Mouse (Mus musculus) forebrain, embryonic 16.5 days (tissue): ENCODE measurements around the gene Ikzf1. TPM values are rescaled to one million over a fixed set of nuclear protein-coding genes. Genes with fewer than 3 reads are reported as not detected.

ENCODE experiments used
- ATAC-seq: fragments of 200-750 bp; cut with Nextera tagmentation; 2 replicates; pipeline ENCODE4 v1.8.0; 2017; ENCODE audit warnings: mild to moderate bottlenecking, moderate library complexity
- H3K27ac ChIP-seq: fragments of 300-500 bp; sonication (generic); 2 replicates; pipeline ENCODE4 v1.5.1; 2014; ENCODE audit warnings: low read length, control low read depth
- H3K27me3 ChIP-seq: fragments of 300-500 bp; sonication (generic); replicated peaks from 2 replicates; pipeline ENCODE4 v1.6.1; 2014; ENCODE audit warnings: low read length; ENCODE audit not compliant: control insufficient read depth, insufficient read depth
- H3K36me3 ChIP-seq: fragments of 300-500 bp; sonication (generic); 2 replicates; pipeline ENCODE4 v1.6.1; 2014; ENCODE audit not compliant: control insufficient read depth, insufficient read depth
- H3K4me1 ChIP-seq: fragments of 300-500 bp; sonication (generic); replicated peaks from 2 replicates; pipeline ENCODE4 v1.6.1; 2014; ENCODE audit warnings: low read length; ENCODE audit not compliant: control insufficient read depth, insufficient read depth
- H3K4me2 ChIP-seq: fragments of 300-500 bp; sonication (generic); 2 replicates; pipeline ENCODE4 v1.6.1; 2014; ENCODE audit warnings: mild to moderate bottlenecking, low read length, control low read depth
- H3K4me3 ChIP-seq: fragments of 300-500 bp; sonication (generic); replicated peaks from 2 replicates; pipeline ENCODE4 v1.5.1; 2014; ENCODE audit warnings: mild to moderate bottlenecking, low read length, control low read depth
- H3K9ac ChIP-seq: fragments of 300-500 bp; sonication (generic); replicated peaks from 2 replicates; pipeline ENCODE4 v1.6.1; 2014; ENCODE audit warnings: low read depth, low read length, control low read depth
- H3K9me3 ChIP-seq: fragments of 300-500 bp; sonication (generic); 2 replicates; pipeline ENCODE4 v1.6.1; 2016; ENCODE audit warnings: low read length; ENCODE audit not compliant: control insufficient read depth
- WGBS: fragments of 180-500 bp; shearing (Covaris S2); extraction: QIAGEN DNeasy Blood & Tissue Kit; methylation state at CpG from one replicate; pipeline ENCODE4 v1.1.7; 2014; 5-methylcytosine and 5-hydroxymethylcytosine counted together
- polyA plus RNA-seq: library from polyadenylated mRNA; unstranded; fragments of >200 nt; fragmentation: Nextera tagmentation; extraction: Ambion mirVana; gene quantifications from 2 replicates; pipeline ENCODE4 v1.2.1, GENCODE M21; 2015

The Ikzf1 gene
- polyA plus RNA-seq, 1 experiment from 2014 or later = 2.6 TPM

DNA sequence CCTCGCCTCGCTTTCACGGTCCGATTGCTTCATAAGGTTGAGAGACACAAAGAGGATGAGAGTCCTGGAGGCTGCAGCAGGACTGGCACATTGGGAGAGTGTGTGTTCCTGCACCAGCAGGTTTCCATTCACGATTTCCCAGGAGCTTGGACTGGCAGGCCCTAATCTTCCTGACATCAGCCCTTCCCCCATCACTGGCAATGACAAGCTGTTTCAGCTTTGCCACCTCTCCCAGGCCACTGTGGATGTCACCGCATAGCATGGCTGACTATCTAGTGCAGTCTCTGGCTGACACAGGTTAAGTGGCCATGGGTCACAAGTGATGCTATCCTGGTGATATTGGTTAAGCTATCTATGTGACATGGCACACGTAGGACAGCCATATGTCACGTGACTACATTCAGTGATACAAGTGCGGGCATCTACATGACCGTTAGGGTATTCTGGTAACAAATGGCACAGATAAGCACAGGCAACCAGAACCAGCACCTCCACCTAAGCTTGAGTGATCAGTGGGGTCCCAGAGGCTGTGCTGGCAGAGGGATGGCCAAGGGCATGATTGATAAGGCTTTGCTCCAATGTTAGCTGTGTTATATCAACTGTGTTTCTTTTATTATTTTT is 43.2 kb downstream of the Ikzf1 start:
- Histone ChIP-seq H3K4me1 (no peaks in the 10 kb centered on the region), H3K27ac (no peak overlapping the region), H3K27me3 (no peaks in the 10 kb centered on the region), H3K4me3 (no peak overlapping the region), H3K36me3 (no peaks in the 10 kb centered on the region), H3K9ac (no peak overlapping the region), H3K4me2 (no peak overlapping the region), H3K9me3 (no peaks in the 10 kb centered on the region)
- WGBS = 85% methylated on average over 10 of the region's 10 CpGs
- ATAC-seq = no peak

DNA sequence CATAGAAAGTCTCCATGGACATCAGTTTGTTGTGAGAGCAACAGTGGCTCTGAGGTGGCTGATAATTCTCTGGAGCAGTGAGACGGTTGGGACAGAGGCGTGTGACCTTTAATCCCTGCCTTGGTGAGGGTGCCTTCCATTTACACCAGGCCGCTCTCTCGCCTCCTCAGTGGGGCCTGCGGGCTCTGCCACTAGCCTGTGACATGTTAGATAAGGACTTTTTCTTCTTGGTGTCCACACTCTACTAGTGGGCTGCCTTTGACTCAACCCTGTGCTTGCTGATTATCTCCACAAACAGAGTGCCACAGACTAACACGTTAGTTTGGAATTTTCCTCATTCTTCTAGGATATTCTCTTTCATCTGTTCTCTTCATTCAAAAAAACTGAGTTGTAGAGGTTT is 44.4 kb downstream of the Ikzf1 start:
- no peak for ATAC-seq
- H3K4me1 ChIP-seq = no peaks in the 10 kb centered on the region
- H3K4me2 ChIP-seq = no peak overlapping the region
- no peaks in the 10 kb centered on the region for H3K9me3 ChIP-seq
- no peaks in the 10 kb centered on the region for H3K36me3 ChIP-seq
- no peak overlapping the region for H3K9ac ChIP-seq
- WGBS = 86% methylated on average over 6 of the region's 6 CpGs
- H3K4me3 ChIP-seq = no peak overlapping the region
- no peaks in the 10 kb centered on the region for H3K27me3 ChIP-seq
- no peak overlapping the region for H3K27ac ChIP-seq

GRCm38 (mm10) chr11:11730062-11730461 is 45.3 kb downstream of the Ikzf1 start:
- Histone ChIP-seq H3K4me1 (no peaks in the 10 kb centered on the region), H3K4me3 (no peak overlapping the region), H3K36me3 (no peaks in the 10 kb centered on the region), H3K9ac (no peak overlapping the region), H3K9me3 (no peaks in the 10 kb centered on the region), H3K27me3 (no peaks in the 10 kb centered on the region), H3K4me2 (no peak overlapping the region), H3K27ac (no peak overlapping the region)
- no peak for ATAC-seq
- WGBS = 82% methylated on average over 1 of the region's 1 CpGs

DNA sequence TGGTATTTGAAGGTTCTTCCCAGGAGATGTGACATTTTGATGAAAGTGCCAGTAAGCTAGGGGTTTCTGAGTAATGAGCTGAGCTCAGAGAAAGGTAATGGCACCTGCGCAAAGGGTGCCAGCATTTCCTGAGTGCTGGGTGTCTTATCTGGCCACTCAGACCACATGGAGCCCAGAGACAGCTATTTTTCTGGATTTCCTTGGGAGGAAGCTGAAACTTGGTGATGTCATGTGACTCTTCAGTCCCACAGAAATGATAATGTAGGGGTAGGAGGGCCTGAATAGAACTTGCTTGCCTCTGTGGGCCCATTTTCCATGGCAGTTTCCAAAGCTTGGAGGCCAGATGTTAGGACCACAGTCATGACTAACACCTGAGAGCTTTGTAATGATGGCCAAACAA is 46.9 kb downstream of the Ikzf1 start:
- Histone ChIP-seq H3K9me3 (no peaks in the 10 kb centered on the region), H3K4me1 (no peaks in the 10 kb centered on the region), H3K4me2 (no peak overlapping the region), H3K27me3 (no peaks in the 10 kb centered on the region), H3K9ac (no peak overlapping the region), H3K36me3 (no peaks in the 10 kb centered on the region), H3K4me3 (no peak overlapping the region), H3K27ac (no peak overlapping the region)
- WGBS = 97% methylated on average over 1 of the region's 1 CpGs
- ATAC-seq = no peak

GRCm38 (mm10) chr11:11732972-11733770 is 48.4 kb downstream of the Ikzf1 start:
- no peak overlapping the region for H3K4me3 ChIP-seq
- no peaks in the 10 kb centered on the region for H3K36me3 ChIP-seq
- WGBS = 81% methylated on average over 8 of the region's 8 CpGs

DNA sequence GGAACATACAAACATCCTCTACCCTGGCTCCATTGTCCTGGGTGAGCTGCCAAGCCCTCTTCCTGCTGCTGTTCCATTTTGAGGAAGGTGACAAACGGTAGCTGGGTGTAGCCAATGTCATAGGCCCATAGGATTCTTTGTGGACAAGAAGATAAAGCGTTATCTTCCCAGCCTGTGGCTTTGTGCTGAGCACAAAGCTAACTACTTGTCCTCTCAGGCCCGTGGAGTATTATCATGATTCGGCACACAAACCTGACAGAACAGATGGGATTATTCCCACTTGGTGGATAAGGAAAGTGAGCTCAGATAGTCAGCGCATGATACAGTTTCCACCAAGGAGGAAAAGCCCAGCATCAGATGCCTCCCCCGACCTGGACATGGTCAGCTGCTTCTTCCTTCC is 50.4 kb downstream of the Ikzf1 start:
- Histone ChIP-seq H3K9me3 (no peaks in the 10 kb centered on the region), H3K4me2 (no peak overlapping the region), H3K4me1 (no peaks in the 10 kb centered on the region), H3K36me3 (no peaks in the 10 kb centered on the region), H3K4me3 (no peak overlapping the region), H3K27me3 (no peaks in the 10 kb centered on the region), H3K9ac (no peak overlapping the region), H3K27ac (no peak overlapping the region)
- no peak for ATAC-seq
- WGBS = 91% methylated on average over 6 of the region's 6 CpGs

More at GRCm38 (mm10) chr11:11732972-11733770, 48.4 kb downstream of the Ikzf1 start:
- no peak overlapping the region for H3K27ac ChIP-seq
- no peaks in the 10 kb centered on the region for H3K27me3 ChIP-seq
- H3K4me2 ChIP-seq = no peak overlapping the region
- no peaks in the 10 kb centered on the region for H3K9me3 ChIP-seq
- ATAC-seq = no peak
- H3K9ac ChIP-seq = no peak overlapping the region
- H3K4me1 ChIP-seq = no peaks in the 10 kb centered on the region

- WGBS = 89% methylated on average over 4 of the region's 4 CpGs
- Histone ChIP-seq H3K9me3 (no peaks in the 10 kb centered on the region), H3K27me3 (no peaks in the 10 kb centered on the region), H3K4me2 (no peak overlapping the region), H3K9ac (no peak overlapping the region), H3K36me3 (no peaks in the 10 kb centered on the region), H3K4me1 (no peaks in the 10 kb centered on the region), H3K27ac (no peak overlapping the region), H3K4me3 (no peak overlapping the region)
- ATAC-seq = no peak
Observed at GRCm38 (mm10) chr11:11736948-11737347, 52.1 kb downstream of the Ikzf1 start.

- no peak overlapping the region for H3K9ac ChIP-seq
- no peak for ATAC-seq
Observed at GRCm38 (mm10) chr11:11737562-11737961, 52.8 kb downstream of the Ikzf1 start.

DNA sequence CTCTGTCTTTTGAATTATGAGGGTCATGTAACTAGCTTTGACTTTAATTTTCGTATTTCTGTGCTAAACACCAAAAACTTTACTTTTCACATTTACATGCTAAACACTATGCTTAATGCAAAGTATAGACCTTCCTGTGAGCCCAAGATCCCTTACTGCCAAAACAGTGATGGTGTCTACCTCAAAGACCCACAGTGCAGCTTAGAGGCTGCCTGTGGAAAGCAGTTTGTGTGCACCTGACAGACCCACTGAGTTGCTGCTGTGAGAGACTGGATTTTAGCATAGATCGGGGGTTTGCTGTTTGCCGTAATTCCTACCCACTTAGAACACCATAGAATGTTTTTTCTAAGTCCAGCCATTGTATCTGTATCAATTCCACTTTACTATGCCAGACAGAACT is 54.3 kb downstream of the Ikzf1 start:
- H3K9me3 ChIP-seq = no peaks in the 10 kb centered on the region
- H3K4me3 ChIP-seq = no peak overlapping the region
- H3K4me1 ChIP-seq = no peaks in the 10 kb centered on the region
- H3K36me3 ChIP-seq = no peaks in the 10 kb centered on the region
- no peak for ATAC-seq
- no peaks in the 10 kb centered on the region for H3K27me3 ChIP-seq
- no peak overlapping the region for H3K27ac ChIP-seq
- 91% methylated on average over 3 of the region's 3 CpGs for WGBS
- H3K4me2 ChIP-seq = no peak overlapping the region
- no peak overlapping the region for H3K9ac ChIP-seq

More at GRCm38 (mm10) chr11:11737562-11737961, 52.8 kb downstream of the Ikzf1 start:
- H3K4me3 ChIP-seq = no peak overlapping the region
- no peaks in the 10 kb centered on the region for H3K27me3 ChIP-seq
- H3K9me3 ChIP-seq = no peaks in the 10 kb centered on the region
- WGBS = 73% methylated on average over 2 of the region's 2 CpGs
- no peak overlapping the region for H3K27ac ChIP-seq
- no peak overlapping the region for H3K4me2 ChIP-seq
- no peaks in the 10 kb centered on the region for H3K4me1 ChIP-seq
- no peaks in the 10 kb centered on the region for H3K36me3 ChIP-seq
